Comparison of ENCODE assay signal across 8 mouse cellular contexts in genomic region chr2:166793542-166794214, GRCm38 (mm10). TPM values are rescaled to one million over a fixed set of nuclear protein-coding genes. Genes with fewer than 3 reads are reported as not detected.
DNase-seq lines count a peak whose midpoint lies in the region; ATAC-seq and TF ChIP-seq lines count a peak whose summit lies in the region.
"Not testable (repeated sequence)": the region's sequence is repeated elsewhere in the genome, so short reads cannot be mapped to it uniquely, and the experiment has no call there.

No protein-coding gene starts in this region.

- peak; percentile 92 for DNase-seq in A20 (ENCODE audit: low read depth, low spot score)
- DNase-seq in heart, embryonic 10.5 days (ENCODE audit: low spot score), result peak; percentile 95
- DNase-seq in liver, embryonic 11.5 days (ENCODE audit: low spot score), result peak; percentile 84
- DNase-seq in splenic B cell, adult 2 months (ENCODE audit: low read depth, low spot score), result peak; percentile 87

- peak; percentile 94 for ATAC-seq in kidney, embryonic 15.5 days (replicated peaks; ENCODE audit: low FRiP score)
- ATAC-seq in liver, embryonic 11.5 days (replicated peaks; ENCODE audit: low FRiP score), result peak; percentile 96

- peak overlapping the region; percentile 83 for H3K9ac ChIP-seq in kidney, embryonic 15.5 days
- peak overlapping the region; percentile 85 for H3K9ac ChIP-seq in liver, embryonic 11.5 days (ENCODE audit: low read depth, low read length)

- WGBS in heart, embryonic 10.5 days, result under 1% methylated on average over 76 of the region's 76 CpGs
- under 1% methylated on average over 64 of the region's 76 CpGs for WGBS in kidney, embryonic 15.5 days
- 1% methylated on average over 73 of the region's 76 CpGs for whole genome bisulfite sequencing in liver, embryonic 11.5 days

- H3K27ac ChIP-seq in bone marrow macrophage, adult 2 months (ENCODE audit: insufficient read depth, low read depth, low read length), result peak overlapping the region; percentile 54
- H3K27ac ChIP-seq in embryonic fibroblast, embryonic 13.5 days (ENCODE audit: insufficient read depth, low read length), result 0 out of 2 replicates have a peak overlapping the region, but pooled peaks have one; percentile 11
- H3K27ac ChIP-seq in heart, embryonic 10.5 days, result peak overlapping the region; percentile 88
- peak overlapping the region; percentile 77 for H3K27ac ChIP-seq in kidney, embryonic 15.5 days
- H3K27ac ChIP-seq in liver, embryonic 11.5 days (ENCODE audit: low read depth, low read length), result peak overlapping the region; percentile 59; the same call in 1 of the 2 replicates

- H3K79me2 ChIP-seq in myocyte (ENCODE audit: control insufficient read depth, insufficient read depth), result peaks cover 17% of the 10 kb centered on the region

- H3K4me2 ChIP-seq in kidney, embryonic 15.5 days, result peak overlapping the region; percentile 67
- H3K4me2 ChIP-seq in liver, embryonic 11.5 days, result peak overlapping the region; percentile 82
- peak overlapping the region; percentile 98 for H3K4me2 ChIP-seq in myocyte (ENCODE audit: low read depth)

- not testable (repeated sequence) for H3K4me1 ChIP-seq in bone marrow macrophage, adult 2 months (ENCODE audit: control insufficient read depth, insufficient read depth, low read length); embryonic fibroblast, embryonic 13.5 days (ENCODE audit: control insufficient read depth, insufficient read depth, low read length); liver, embryonic 11.5 days (replicated peaks; ENCODE audit: control insufficient read depth, insufficient read depth, low read length)
- H3K4me1 ChIP-seq in heart, embryonic 10.5 days, result peaks cover 15% of the 10 kb centered on the region
- peaks cover 15% of the 10 kb centered on the region for H3K4me1 ChIP-seq in kidney, embryonic 15.5 days

- 0 out of 2 replicates have a peak, but pooled peaks have one; percentile 6 for TF ChIP-seq POLR2A in bone marrow macrophage, adult 2 months (IDR thresholded peaks at IDR 0.05; ENCODE audit: borderline replicate concordance, low read depth, low read length)
- TF ChIP-seq POLR2A in embryonic fibroblast, embryonic 13.5 days (IDR thresholded peaks at IDR 0.05; ENCODE audit: low read depth, low read length), result peak; percentile 76
- TF ChIP-seq POLR2A in myocyte (IDR thresholded peaks at IDR 0.05; ENCODE audit: insufficient read length, low read depth), result peak; percentile 74

- H3ac ChIP-seq in myocyte (ENCODE audit: control insufficient read depth, insufficient read length), result peak overlapping the region; percentile 48

- not testable (repeated sequence) for H3K27me3 ChIP-seq in heart, embryonic 10.5 days (ENCODE audit: insufficient read depth, poor library complexity, severe bottlenecking); kidney, embryonic 15.5 days; liver, embryonic 11.5 days (replicated peaks; ENCODE audit: control insufficient read depth, insufficient read depth, low read length); myocyte (ENCODE audit: control insufficient read depth, insufficient read depth, insufficient read length); splenic B cell, adult 2 months (ENCODE audit: control insufficient read depth, insufficient read depth, low read length, poor library complexity, severe bottlenecking)

- H3K9me3 ChIP-seq in heart, embryonic 10.5 days; kidney, embryonic 15.5 days (replicated peaks); liver, embryonic 11.5 days (ENCODE audit: control insufficient read depth, low read length): not testable (repeated sequence)

- H3K4me3 ChIP-seq in bone marrow macrophage, adult 2 months (ENCODE audit: insufficient read depth, low read length), result peak overlapping the region; percentile 81
- H3K4me3 ChIP-seq in embryonic fibroblast, embryonic 13.5 days (ENCODE audit: insufficient read depth, low read length), result peak overlapping the region; percentile 52
- peak overlapping the region; percentile 81 for H3K4me3 ChIP-seq in heart, embryonic 10.5 days
- peak overlapping the region; percentile 85 for H3K4me3 ChIP-seq in kidney, embryonic 15.5 days (replicated peaks)
- peak overlapping the region; percentile 84 for H3K4me3 ChIP-seq in liver, embryonic 11.5 days (ENCODE audit: low read depth, low read length)
- H3K4me3 ChIP-seq in myocyte, result peak overlapping the region; percentile 45

- TF ChIP-seq CTCF in bone marrow macrophage, adult 2 months (IDR thresholded peaks at IDR 0.05; ENCODE audit: low read depth, low read length); embryonic fibroblast, embryonic 13.5 days (IDR thresholded peaks at IDR 0.05; ENCODE audit: borderline replicate concordance, insufficient read depth, low read length): not testable (repeated sequence)

- peaks cover 29% of the 10 kb centered on the region for H3K36me3 ChIP-seq in heart, embryonic 10.5 days
- peaks cover 30% of the 10 kb centered on the region for H3K36me3 ChIP-seq in kidney, embryonic 15.5 days
- not testable (repeated sequence) for H3K36me3 ChIP-seq in liver, embryonic 11.5 days (ENCODE audit: control insufficient read depth, insufficient read depth, low read length); myocyte (ENCODE audit: control insufficient read depth, insufficient read depth); splenic B cell, adult 2 months (ENCODE audit: control insufficient read depth, insufficient read depth, low read length, poor library complexity, severe bottlenecking)

TF ChIP-seq in myocyte, 11 proteins besides CTCF, POLR2A, EP300 and RAD21:
- TF ChIP-seq SRF (IDR thresholded peaks at IDR 0.05; ENCODE audit: control insufficient read depth, insufficient read length, low read depth), result peak; percentile 63
- peak; percentile 32 for TF ChIP-seq E2F4 (IDR thresholded peaks at IDR 0.05; ENCODE audit: insufficient read depth)
- TF ChIP-seq POLR2AphosphoS2 (IDR thresholded peaks at IDR 0.05; ENCODE audit: insufficient read length, low read depth), result peak; percentile 66

RNA-seq across cellular contexts. Expression of gene Trp53rkb, which starts 1.3 kb away (rescaled TPM):
- 3.1 and 3.3 TPM in 2 replicates for polyA plus RNA-seq in bone marrow macrophage, adult 2 months (2012; ENCODE audit: insufficient read depth, insufficient read length, missing spikeins)
- 1.3 and 1.7 TPM in 2 replicates for polyA plus RNA-seq in embryonic fibroblast, embryonic 13.5 days (2011; ENCODE audit: insufficient read length, low read depth, missing spikeins)
- 8.0 and 13.3 TPM in 2 replicates for polyA plus RNA-seq in heart, embryonic 10.5 days (2016; fragmentation: Nextera tagmentation; extraction: Ambion mirVana)
- 8.3 and 8.5 TPM in 2 replicates for polyA plus RNA-seq in kidney, embryonic 15.5 days (2015; fragmentation: Nextera tagmentation; extraction: Ambion mirVana)
- 7.6 and 9.5 TPM in 2 replicates for polyA plus RNA-seq in liver, embryonic 11.5 days (2014; fragmentation: Nextera tagmentation; extraction: Ambion mirVana)
- 4.7 TPM for polyA plus RNA-seq in myocyte (2012; fragmentation: generic; extraction: Trizol)

RNA-seq across cellular contexts. Expression of gene Arfgef2, which starts 11.7 kb away (rescaled TPM):
- 15.7 and 18.5 TPM in 2 replicates for polyA plus RNA-seq in bone marrow macrophage, adult 2 months (2012; ENCODE audit: insufficient read depth, insufficient read length, missing spikeins)
- 24.9 and 32.3 TPM in 2 replicates for polyA plus RNA-seq in embryonic fibroblast, embryonic 13.5 days (2011; ENCODE audit: insufficient read length, low read depth, missing spikeins)
- 6.3 and 8.2 TPM in 2 replicates for polyA plus RNA-seq in heart, embryonic 10.5 days (2016; fragmentation: Nextera tagmentation; extraction: Ambion mirVana)
- 4.3 and 4.4 TPM in 2 replicates for polyA plus RNA-seq in kidney, embryonic 15.5 days (2015; fragmentation: Nextera tagmentation; extraction: Ambion mirVana)
- 11.3 and 12.7 TPM in 2 replicates for polyA plus RNA-seq in liver, embryonic 11.5 days (2014; fragmentation: Nextera tagmentation; extraction: Ambion mirVana)
- polyA plus RNA-seq in myocyte (2012; fragmentation: generic; extraction: Trizol), result 8.4 TPM

Comparison
In these comparisons a context has a peak if more than half of its experiments do, and no peak if none do; other contexts are left out.
1. Peak in every context shown above with its lines: DNase-seq, ATAC-seq, H3K4me3 ChIP-seq and H3K27ac ChIP-seq.
2. H3K27ac ChIP-seq: peak in every context shown above with its lines; median percentile 88 in heart, embryonic 10.5 days; 77 in kidney, embryonic 15.5 days; 59 in liver, embryonic 11.5 days; 54 in bone marrow macrophage, adult 2 months; 11 in embryonic fibroblast, embryonic 13.5 days.
3. POLR2A ChIP-seq: peak in every context shown above with its lines; median percentile 76 in embryonic fibroblast, embryonic 13.5 days; 74 in myocyte; 6 in bone marrow macrophage, adult 2 months.